Mouse (Mus musculus) intestine, embryonic 15.5 days (tissue): ENCODE data around the gene Timm13. TPM values are rescaled to one million over a fixed set of nuclear protein-coding genes. Genes with fewer than 3 reads are reported as not detected.

Experiments used
- ATAC-seq: fragments of 200-750 bp; cut with Nextera tagmentation; 2 replicates; pipeline ENCODE4 v1.8.0; 2017; ENCODE audit warnings: moderate TSS enrichment, moderate library complexity
- H3K27ac ChIP-seq: fragments of 300-500 bp; sonication (generic); 2 replicates; pipeline ENCODE4 v1.5.1; 2015; ENCODE audit warnings: mild to moderate bottlenecking, inconsistent platforms
- H3K27me3 ChIP-seq: fragments of 300-500 bp; sonication (generic); replicated peaks from 2 replicates; pipeline ENCODE4 v1.6.1; 2015; ENCODE audit warnings: inconsistent platforms
- H3K36me3 ChIP-seq: fragments of 300-500 bp; sonication (generic); 2 replicates; pipeline ENCODE4 v1.6.1; 2015; ENCODE audit warnings: inconsistent platforms
- H3K4me1 ChIP-seq: fragments of 300-500 bp; sonication (generic); replicated peaks from 2 replicates; pipeline ENCODE4 v1.6.1; 2015; ENCODE audit warnings: inconsistent platforms
- H3K4me2 ChIP-seq: fragments of 300-500 bp; sonication (generic); replicated peaks from 2 replicates; pipeline ENCODE4 v1.6.1; 2015; ENCODE audit warnings: mild to moderate bottlenecking, inconsistent platforms
- H3K4me3 ChIP-seq: fragments of 300-500 bp; sonication (generic); replicated peaks from 2 replicates; pipeline ENCODE4 v1.5.1; 2015; ENCODE audit warnings: inconsistent platforms
- H3K9ac ChIP-seq: fragments of 300-500 bp; sonication (generic); 2 replicates; pipeline ENCODE4 v1.6.1; 2015; ENCODE audit warnings: inconsistent platforms
- H3K9me3 ChIP-seq: fragments of 300-500 bp; sonication (generic); 2 replicates; pipeline ENCODE4 v1.6.1; 2016; ENCODE audit warnings: inconsistent platforms
- WGBS: fragments of 180-500 bp; shearing (Covaris S2); methylation state at CpG from one replicate; pipeline ENCODE4 v1.1.7; 2015; 5-methylcytosine and 5-hydroxymethylcytosine counted together
- polyA plus RNA-seq: library from polyadenylated mRNA; unstranded; fragments of >200 nt; fragmentation: Nextera tagmentation; extraction: Ambion mirVana; gene quantifications from 2 replicates; pipeline ENCODE4 v1.2.1, GENCODE M21; 2015

Gene Timm13
- polyA plus RNA-seq, 1 experiment from 2014 or later = 364 TPM

- Histone ChIP-seq H3K4me3 (peak overlapping the region; percentile 72), H3K9ac (peak overlapping the region; percentile 77), H3K27me3 (no peaks in the 10 kb centered on the region), H3K9me3 (no peaks in the 10 kb centered on the region), H3K4me1 (peaks cover 26% of the 10 kb centered on the region), H3K4me2 (peak overlapping the region; percentile 83), H3K36me3 (peaks cover 21% of the 10 kb centered on the region; the same call in 1 of the 2 replicates), H3K27ac (no peak overlapping the region)
- 87% methylated on average over 8 of the region's 8 CpGs for WGBS
- no peak for ATAC-seq
Observed at GRCm38 (mm10) chr10:80899074-80899473, 1.7 kb downstream of the Timm13 start.

- H3K9ac ChIP-seq = peak overlapping the region; percentile 26; the same call in 1 of the 2 replicates
- H3K4me2 ChIP-seq = peak overlapping the region; percentile 26
- H3K27me3 ChIP-seq = no peaks in the 10 kb centered on the region
- H3K4me3 ChIP-seq = no peak overlapping the region
- H3K9me3 ChIP-seq = no peaks in the 10 kb centered on the region
- 34% methylated on average over 41 of the region's 41 CpGs for WGBS
- H3K27ac ChIP-seq = no peak overlapping the region
- peaks cover 10% of the 10 kb centered on the region; the same call in 1 of the 2 replicates for H3K36me3 ChIP-seq
- H3K4me1 ChIP-seq = peaks cover 26% of the 10 kb centered on the region
- ATAC-seq = no peak
Observed at GRCm38 (mm10) chr10:80897861-80898510, 2.8 kb downstream of the Timm13 start.

- WGBS = 66% methylated on average over 24 of the region's 24 CpGs
Observed at GRCm38 (mm10) chr10:80896581-80897485, 3.9 kb downstream of the Timm13 start.

GRCm38 (mm10) chr10:80895697-80896096 is 5.1 kb downstream of the Timm13 start:
- Histone ChIP-seq H3K27me3 (no peaks in the 10 kb centered on the region; the same call in 1 of the 2 replicates), H3K9me3 (no peaks in the 10 kb centered on the region), H3K36me3 (0 out of 2 replicates have a peak, but pooled peaks cover 7% of the 10 kb centered on the region), H3K4me1 (peaks cover 20% of the 10 kb centered on the region), H3K27ac (no peak overlapping the region), H3K4me3 (no peak overlapping the region), H3K4me2 (no peak overlapping the region), H3K9ac (no peak overlapping the region)
- WGBS = 81% methylated on average over 6 of the region's 6 CpGs
- ATAC-seq = no peak

More at GRCm38 (mm10) chr10:80896581-80897485, 3.9 kb downstream of the Timm13 start:
- 0 out of 2 replicates have a peak, but pooled peaks cover 7% of the 10 kb centered on the region for H3K36me3 ChIP-seq
- no peak for ATAC-seq
- no peak overlapping the region for H3K4me2 ChIP-seq
- H3K9ac ChIP-seq = no peak overlapping the region
- H3K4me1 ChIP-seq = peaks cover 26% of the 10 kb centered on the region
- H3K9me3 ChIP-seq = no peaks in the 10 kb centered on the region
- H3K4me3 ChIP-seq = no peak overlapping the region
- H3K27ac ChIP-seq = no peak overlapping the region
- no peaks in the 10 kb centered on the region for H3K27me3 ChIP-seq

- Histone ChIP-seq H3K9me3 (no peaks in the 10 kb centered on the region), H3K27me3 (peaks cover 3% of the 10 kb centered on the region; the same call in 1 of the 2 replicates), H3K4me2 (no peak overlapping the region), H3K4me1 (peaks cover 20% of the 10 kb centered on the region), H3K27ac (no peak overlapping the region), H3K36me3 (0 out of 2 replicates have a peak, but pooled peaks cover 7% of the 10 kb centered on the region), H3K4me3 (no peak overlapping the region), H3K9ac (no peak overlapping the region)
- WGBS = 79% methylated on average over 7 of the region's 7 CpGs
- ATAC-seq = no peak
Observed at GRCm38 (mm10) chr10:80895100-80895499, 5.7 kb downstream of the Timm13 start.

GRCm38 (mm10) chr10:80887181-80887580 is 13.6 kb downstream of the Timm13 start:
- no peaks in the 10 kb centered on the region for H3K36me3 ChIP-seq
- no peak overlapping the region for H3K4me3 ChIP-seq
- H3K4me1 ChIP-seq = no peaks in the 10 kb centered on the region
- no peaks in the 10 kb centered on the region for H3K9me3 ChIP-seq
- H3K4me2 ChIP-seq = no peak overlapping the region
- H3K27me3 ChIP-seq = peaks cover 22% of the 10 kb centered on the region
- H3K9ac ChIP-seq = no peak overlapping the region
- 67% methylated on average over 11 of the region's 11 CpGs for WGBS
- ATAC-seq = no peak
- H3K27ac ChIP-seq = no peak overlapping the region

- Histone ChIP-seq H3K27me3 (no peaks in the 10 kb centered on the region), H3K4me2 (no peak overlapping the region), H3K27ac (no peak overlapping the region), H3K36me3 (no peaks in the 10 kb centered on the region), H3K4me3 (no peak overlapping the region), H3K4me1 (no peaks in the 10 kb centered on the region), H3K9me3 (no peaks in the 10 kb centered on the region), H3K9ac (no peak overlapping the region)
- peak; percentile 52; the same call in 1 of the 2 replicates for ATAC-seq
- 28% methylated on average over 10 of the region's 10 CpGs for WGBS
Observed at GRCm38 (mm10) chr10:80881301-80881700, 19.5 kb downstream of the Timm13 start.

- no peaks in the 10 kb centered on the region for H3K9me3 ChIP-seq
- 68% methylated on average over 2 of the region's 2 CpGs for WGBS
- H3K4me1 ChIP-seq = no peaks in the 10 kb centered on the region
- H3K4me3 ChIP-seq = no peak overlapping the region
- no peaks in the 10 kb centered on the region for H3K27me3 ChIP-seq
- no peak overlapping the region for H3K4me2 ChIP-seq
- no peaks in the 10 kb centered on the region for H3K36me3 ChIP-seq
- no peak overlapping the region for H3K9ac ChIP-seq
- no peak overlapping the region for H3K27ac ChIP-seq
- no peak for ATAC-seq
Observed at GRCm38 (mm10) chr10:80880901-80881300, 19.9 kb downstream of the Timm13 start.

- WGBS = 17% methylated on average over 5 of the region's 5 CpGs
- H3K9ac ChIP-seq = no peak overlapping the region
Observed at GRCm38 (mm10) chr10:80880131-80880641, 20.6 kb downstream of the Timm13 start.

GRCm38 (mm10) chr10:80876594-80876993 is 24.2 kb downstream of the Timm13 start:
- H3K36me3 ChIP-seq = no peaks in the 10 kb centered on the region
- WGBS = 29% methylated on average over 3 of the region's 3 CpGs
- H3K27me3 ChIP-seq = no peaks in the 10 kb centered on the region
- H3K4me2 ChIP-seq = no peak overlapping the region
- no peak overlapping the region for H3K27ac ChIP-seq
- no peaks in the 10 kb centered on the region for H3K4me1 ChIP-seq
- no peak overlapping the region for H3K9ac ChIP-seq
- H3K9me3 ChIP-seq = no peaks in the 10 kb centered on the region
- ATAC-seq = no peak
- no peak overlapping the region for H3K4me3 ChIP-seq

More at GRCm38 (mm10) chr10:80880131-80880641, 20.6 kb downstream of the Timm13 start:
- no peaks in the 10 kb centered on the region for H3K27me3 ChIP-seq
- ATAC-seq = peak; percentile 68
- H3K9me3 ChIP-seq = no peaks in the 10 kb centered on the region
- no peaks in the 10 kb centered on the region for H3K36me3 ChIP-seq
- H3K27ac ChIP-seq = no peak overlapping the region
- H3K4me1 ChIP-seq = no peaks in the 10 kb centered on the region
- H3K4me3 ChIP-seq = no peak overlapping the region
- H3K4me2 ChIP-seq = no peak overlapping the region

- 29% methylated on average over 5 of the region's 5 CpGs for WGBS
- Histone ChIP-seq H3K27me3 (no peaks in the 10 kb centered on the region), H3K27ac (no peak overlapping the region), H3K4me2 (no peak overlapping the region), H3K4me1 (no peaks in the 10 kb centered on the region), H3K9ac (no peak overlapping the region), H3K36me3 (no peaks in the 10 kb centered on the region), H3K9me3 (no peaks in the 10 kb centered on the region), H3K4me3 (no peak overlapping the region)
- no peak for ATAC-seq
Observed at GRCm38 (mm10) chr10:80876028-80876427, 24.7 kb downstream of the Timm13 start.

- no peak for ATAC-seq
- Histone ChIP-seq H3K4me1 (no peaks in the 10 kb centered on the region), H3K4me3 (no peak overlapping the region), H3K9ac (no peak overlapping the region), H3K27ac (no peak overlapping the region), H3K27me3 (no peaks in the 10 kb centered on the region), H3K4me2 (no peak overlapping the region), H3K36me3 (no peaks in the 10 kb centered on the region), H3K9me3 (no peaks in the 10 kb centered on the region)
- WGBS = 76% methylated on average over 9 of the region's 9 CpGs
Observed at GRCm38 (mm10) chr10:80874035-80874434, 26.7 kb downstream of the Timm13 start.
